Mouse (Mus musculus): ENCODE measurements at regions not wholly inside any gene's neighbourhood (a gene's known extent, or its start where the extent isn't known, plus 50 kb on each side); places are given as distances from the start of the nearest gene placed in this dataset.

- ATAC-seq (replicated peaks; ENCODE audit: low FRiP score, low TSS enrichment, low read depth) (no peak), DNase-seq (ENCODE audit: low spot score) (no peak)
- Histone ChIP-seq H3K36me3 (ENCODE audit: control insufficient read depth, insufficient read depth, low read length) (no peaks in the 10 kb centered on the region), H3K9ac (ENCODE audit: low read length) (no peak overlapping the region), H3K27me3 (replicated peaks; ENCODE audit: control insufficient read depth, insufficient read depth, low read length) (no peaks in the 10 kb centered on the region), H3K9me3 (ENCODE audit: control insufficient read depth, low read length) (no peaks in the 10 kb centered on the region), H3K4me3 (ENCODE audit: low read depth, low read length) (no peak overlapping the region), H3K4me2 (ENCODE audit: low read length) (no peak overlapping the region), H3K4me1 (replicated peaks; ENCODE audit: control insufficient read depth, insufficient read depth, low read length) (no peaks in the 10 kb centered on the region; the same call in 1 of the 2 replicates), H3K27ac (ENCODE audit: low read depth) (0 out of 2 replicates have a peak overlapping the region, but pooled peaks have one; percentile 33)
- 61% methylated on average over 5 of the region's 5 CpGs for WGBS
Observed at GRCm38 (mm10) chr8:128210761-128211160, 147.6 kb upstream of the Nrp1 start.

GRCm38 (mm10) chr8:128212223-128212622 is 146.2 kb upstream of the Nrp1 start:
- WGBS = 82% methylated on average over 3 of the region's 3 CpGs
- H3K9ac ChIP-seq (ENCODE audit: low read length) = no peak overlapping the region
- ATAC-seq (replicated peaks; ENCODE audit: low FRiP score, low TSS enrichment, low read depth) (no peak), DNase-seq (ENCODE audit: low spot score) (no peak)
- no peak overlapping the region for H3K4me3 ChIP-seq (ENCODE audit: low read depth, low read length)
- no peaks in the 10 kb centered on the region for H3K36me3 ChIP-seq (ENCODE audit: control insufficient read depth, insufficient read depth, low read length)
- no peaks in the 10 kb centered on the region; the same call in 1 of the 2 replicates for H3K4me1 ChIP-seq (replicated peaks; ENCODE audit: control insufficient read depth, insufficient read depth, low read length)
- H3K27ac ChIP-seq (ENCODE audit: low read depth) = no peak overlapping the region
- no peaks in the 10 kb centered on the region for H3K9me3 ChIP-seq (ENCODE audit: control insufficient read depth, low read length)
- no peaks in the 10 kb centered on the region for H3K27me3 ChIP-seq (replicated peaks; ENCODE audit: control insufficient read depth, insufficient read depth, low read length)
- H3K4me2 ChIP-seq (ENCODE audit: low read length) = no peak overlapping the region

- Histone ChIP-seq H3K4me1 (replicated peaks; ENCODE audit: control insufficient read depth, insufficient read depth, low read length) (no peaks in the 10 kb centered on the region; the same call in 1 of the 2 replicates), H3K4me2 (ENCODE audit: low read length) (no peak overlapping the region), H3K9ac (ENCODE audit: low read length) (no peak overlapping the region), H3K36me3 (ENCODE audit: control insufficient read depth, insufficient read depth, low read length) (no peaks in the 10 kb centered on the region), H3K27ac (ENCODE audit: low read depth) (no peak overlapping the region), H3K4me3 (ENCODE audit: low read depth, low read length) (no peak overlapping the region), H3K9me3 (ENCODE audit: control insufficient read depth, low read length) (no peaks in the 10 kb centered on the region), H3K27me3 (replicated peaks; ENCODE audit: control insufficient read depth, insufficient read depth, low read length) (no peaks in the 10 kb centered on the region)
- ATAC-seq (replicated peaks; ENCODE audit: low FRiP score, low TSS enrichment, low read depth) = no peak
- WGBS = 50% methylated on average over 2 of the region's 2 CpGs
- no peak for DNase-seq (ENCODE audit: low spot score)
Observed at GRCm38 (mm10) chr8:128214256-128214655, 144.1 kb upstream of the Nrp1 start.

GRCm38 (mm10) chr8:128218886-128219285 is 139.5 kb upstream of the Nrp1 start:
- no peak for DNase-seq (ENCODE audit: low spot score)
- WGBS = 74% methylated on average over 2 of the region's 2 CpGs
- H3K27me3 ChIP-seq (replicated peaks; ENCODE audit: control insufficient read depth, insufficient read depth, low read length) = no peaks in the 10 kb centered on the region

GRCm38 (mm10) chr8:128219539-128219938 is 138.9 kb upstream of the Nrp1 start:
- Histone ChIP-seq H3K9ac (ENCODE audit: low read length) (no peak overlapping the region), H3K4me1 (replicated peaks; ENCODE audit: control insufficient read depth, insufficient read depth, low read length) (peaks cover 4% of the 10 kb centered on the region; the same call in 1 of the 2 replicates), H3K4me3 (ENCODE audit: low read depth, low read length) (no peak overlapping the region), H3K27ac (ENCODE audit: low read depth) (no peak overlapping the region), H3K36me3 (ENCODE audit: control insufficient read depth, insufficient read depth, low read length) (no peaks in the 10 kb centered on the region), H3K27me3 (replicated peaks; ENCODE audit: control insufficient read depth, insufficient read depth, low read length) (no peaks in the 10 kb centered on the region), H3K9me3 (ENCODE audit: control insufficient read depth, low read length) (no peaks in the 10 kb centered on the region), H3K4me2 (ENCODE audit: low read length) (no peak overlapping the region)
- no peak for ATAC-seq (replicated peaks; ENCODE audit: low FRiP score, low TSS enrichment, low read depth)
- no peak for DNase-seq (ENCODE audit: low spot score)

More at GRCm38 (mm10) chr8:128218886-128219285, 139.5 kb upstream of the Nrp1 start:
- H3K27ac ChIP-seq (ENCODE audit: low read depth) = no peak overlapping the region
- no peak for ATAC-seq (replicated peaks; ENCODE audit: low FRiP score, low TSS enrichment, low read depth)
- H3K4me1 ChIP-seq (replicated peaks; ENCODE audit: control insufficient read depth, insufficient read depth, low read length) = peaks cover 4% of the 10 kb centered on the region; the same call in 1 of the 2 replicates
- H3K9me3 ChIP-seq (ENCODE audit: control insufficient read depth, low read length) = no peaks in the 10 kb centered on the region
- no peak overlapping the region for H3K4me2 ChIP-seq (ENCODE audit: low read length)
- H3K36me3 ChIP-seq (ENCODE audit: control insufficient read depth, insufficient read depth, low read length) = no peaks in the 10 kb centered on the region
- no peak overlapping the region for H3K4me3 ChIP-seq (ENCODE audit: low read depth, low read length)
- H3K9ac ChIP-seq (ENCODE audit: low read length) = no peak overlapping the region

DNA sequence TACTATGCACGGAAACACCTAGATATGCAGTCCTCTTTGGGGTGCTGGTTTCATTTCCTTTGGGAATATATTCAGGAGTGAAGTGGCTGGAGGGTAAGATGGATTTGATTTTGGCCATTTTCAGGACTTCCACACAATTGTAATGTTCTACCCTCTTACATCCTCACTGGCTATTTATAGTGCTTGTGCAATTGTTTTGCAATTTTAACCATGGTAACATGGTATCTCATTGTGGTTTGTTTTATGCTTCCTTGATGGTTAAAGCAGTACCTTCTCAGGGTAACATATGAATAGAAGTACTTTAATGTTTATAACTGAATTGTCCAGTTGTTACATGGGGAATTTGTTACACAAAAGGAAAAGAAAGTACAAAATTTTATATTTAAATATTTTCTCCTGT is 135.3 kb upstream of the Nrp1 start:
- DNase-seq (ENCODE audit: low spot score) = no peak
- H3K27me3 ChIP-seq (replicated peaks; ENCODE audit: control insufficient read depth, insufficient read depth, low read length) = no peaks in the 10 kb centered on the region
- peaks cover 4% of the 10 kb centered on the region; the same call in 1 of the 2 replicates for H3K4me1 ChIP-seq (replicated peaks; ENCODE audit: control insufficient read depth, insufficient read depth, low read length)
- no peak overlapping the region for H3K4me2 ChIP-seq (ENCODE audit: low read length)
- no peak overlapping the region for H3K4me3 ChIP-seq (ENCODE audit: low read depth, low read length)
- H3K9me3 ChIP-seq (ENCODE audit: control insufficient read depth, low read length) = no peaks in the 10 kb centered on the region
- no peaks in the 10 kb centered on the region for H3K36me3 ChIP-seq (ENCODE audit: control insufficient read depth, insufficient read depth, low read length)
- no peak overlapping the region for H3K27ac ChIP-seq (ENCODE audit: low read depth)
- H3K9ac ChIP-seq (ENCODE audit: low read length) = no peak overlapping the region
- WGBS = 80% methylated on average over 1 of the region's 1 CpGs
- ATAC-seq (replicated peaks; ENCODE audit: low FRiP score, low TSS enrichment, low read depth) = no peak

DNA sequence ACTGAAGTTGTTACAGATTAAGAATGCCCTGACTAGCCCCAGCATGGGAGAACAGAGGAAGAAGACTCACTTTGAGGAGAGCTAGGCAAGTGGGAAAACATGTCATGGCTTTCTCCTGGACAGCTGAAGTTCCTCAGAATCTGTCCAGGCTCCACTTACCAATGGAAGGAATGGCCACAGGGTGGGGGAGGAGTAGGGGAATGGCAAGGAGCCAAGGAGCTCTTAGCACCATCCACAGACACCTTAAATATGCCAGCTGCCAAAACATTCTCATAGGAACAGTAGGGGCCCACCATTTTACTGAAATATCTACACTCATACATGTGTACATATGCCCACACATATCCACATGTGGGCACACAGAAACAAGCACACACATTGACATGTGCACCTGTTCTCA is 134.9 kb upstream of the Nrp1 start:
- Histone ChIP-seq H3K9me3 (ENCODE audit: control insufficient read depth, low read length) (no peaks in the 10 kb centered on the region), H3K9ac (ENCODE audit: low read length) (no peak overlapping the region), H3K4me1 (replicated peaks; ENCODE audit: control insufficient read depth, insufficient read depth, low read length) (peaks cover 4% of the 10 kb centered on the region; the same call in 1 of the 2 replicates), H3K27me3 (replicated peaks; ENCODE audit: control insufficient read depth, insufficient read depth, low read length) (no peaks in the 10 kb centered on the region), H3K4me3 (ENCODE audit: low read depth, low read length) (no peak overlapping the region), H3K4me2 (ENCODE audit: low read length) (no peak overlapping the region), H3K27ac (ENCODE audit: low read depth) (no peak overlapping the region), H3K36me3 (ENCODE audit: control insufficient read depth, insufficient read depth, low read length) (no peaks in the 10 kb centered on the region)
- ATAC-seq (replicated peaks; ENCODE audit: low FRiP score, low TSS enrichment, low read depth) = no peak
- DNase-seq (ENCODE audit: low spot score) = no peak

DNA sequence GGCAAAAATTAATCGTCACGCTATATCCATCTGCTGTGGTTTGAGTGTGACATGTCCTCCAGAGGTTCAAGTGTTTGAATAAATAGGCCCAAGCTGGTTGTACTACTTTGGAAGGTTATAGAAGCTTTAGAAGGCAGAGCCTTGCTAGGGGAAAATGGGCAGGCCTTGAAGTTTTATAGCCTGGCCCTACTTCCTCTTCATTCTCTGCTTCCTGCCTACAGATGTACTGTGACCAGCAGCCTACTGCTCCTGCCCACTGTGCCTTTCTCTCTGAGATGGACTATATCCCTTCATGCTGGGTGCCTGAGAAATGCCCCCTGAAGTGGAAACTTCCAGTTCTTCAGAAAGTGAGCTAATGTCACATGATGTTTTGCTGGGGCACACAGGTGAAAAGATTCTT is 133.3 kb upstream of the Nrp1 start:
- no peaks in the 10 kb centered on the region for H3K9me3 ChIP-seq (ENCODE audit: control insufficient read depth, low read length)
- DNase-seq (ENCODE audit: low spot score) (no peak), ATAC-seq (replicated peaks; ENCODE audit: low FRiP score, low TSS enrichment, low read depth) (no peak)
- no peaks in the 10 kb centered on the region for H3K36me3 ChIP-seq (ENCODE audit: control insufficient read depth, insufficient read depth, low read length)
- H3K27me3 ChIP-seq (replicated peaks; ENCODE audit: control insufficient read depth, insufficient read depth, low read length) = no peaks in the 10 kb centered on the region
- H3K4me1 ChIP-seq (replicated peaks; ENCODE audit: control insufficient read depth, insufficient read depth, low read length) = peaks cover 4% of the 10 kb centered on the region; the same call in 1 of the 2 replicates
- no peak overlapping the region for H3K9ac ChIP-seq (ENCODE audit: low read length)
- H3K4me2 ChIP-seq (ENCODE audit: low read length) = no peak overlapping the region
- H3K27ac ChIP-seq (ENCODE audit: low read depth) = no peak overlapping the region
- no peak overlapping the region for H3K4me3 ChIP-seq (ENCODE audit: low read depth, low read length)
- 86% methylated on average over 2 of the region's 2 CpGs for WGBS

GRCm38 (mm10) chr8:128235071-128235470 is 123.3 kb upstream of the Nrp1 start:
- H3K27ac ChIP-seq (ENCODE audit: low read depth) = no peak overlapping the region
- no peaks in the 10 kb centered on the region for H3K27me3 ChIP-seq (replicated peaks; ENCODE audit: control insufficient read depth, insufficient read depth, low read length)
- DNase-seq (ENCODE audit: low spot score) (no peak), ATAC-seq (replicated peaks; ENCODE audit: low FRiP score, low TSS enrichment, low read depth) (no peak)
- H3K9me3 ChIP-seq (ENCODE audit: control insufficient read depth, low read length) = no peaks in the 10 kb centered on the region
- H3K36me3 ChIP-seq (ENCODE audit: control insufficient read depth, insufficient read depth, low read length) = no peaks in the 10 kb centered on the region
- H3K4me1 ChIP-seq (replicated peaks; ENCODE audit: control insufficient read depth, insufficient read depth, low read length) = peaks cover 11% of the 10 kb centered on the region
- no peak overlapping the region for H3K4me2 ChIP-seq (ENCODE audit: low read length)
- 58% methylated on average over 11 of the region's 11 CpGs for WGBS
- H3K4me3 ChIP-seq (ENCODE audit: low read depth, low read length) = no peak overlapping the region
- H3K9ac ChIP-seq (ENCODE audit: low read length) = no peak overlapping the region
